Mouse (Mus musculus) layer of hippocampus, postnatal 14 days (tissue): ENCODE results near the gene Vmp1. TPM values are rescaled to one million over a fixed set of nuclear protein-coding genes. Genes with fewer than 3 reads are reported as not detected.

ENCODE experiments used
- microRNA-seq, 2 experiments: library from miRNA; unstranded; fragments of <30 nt; microRNA quantifications; one replicate each; pipeline ENCODE4 v1.2.0; 2021
- total RNA-seq, 2 experiments: library from RNA; stranded (reverse); gene quantifications; 2 replicates each; pipeline ENCODE4 v1.2.3; 2021

Vmp1 gene
- total RNA-seq, 2 experiments from 2014 or later: 129 to 130 TPM

Small RNAs within 50 kb of the gene (microRNA-seq; reads per million reads assigned to microRNA genes)
- 701 to 1,559 reads per million in 2 experiments for gene Mir21a

Other genes with a start within 250 kb of the Vmp1 start
- 10 to 100 TPM; 20.5 to 26.8 TPM for gene Rnft1, start 199.2 kb downstream of the Vmp1 start, total RNA-seq
- 10 to 100 TPM; 45.2 to 46.3 TPM for gene Rps6kb1, start 139.0 kb downstream of the Vmp1 start, total RNA-seq
- 1 to 10 TPM; 7.0 to 9.2 TPM for gene Tubd1, start 138.8 kb downstream of the Vmp1 start, total RNA-seq
- gene Ptrh2, start 149 bp upstream of the Vmp1 start, total RNA-seq: 10 to 100 TPM in 1 of 2 experiments, 1 to 10 TPM in 1; 9.9 to 10.2 TPM
- gene Cltc, start 73.7 kb upstream of the Vmp1 start, total RNA-seq: 100 to 1,000 TPM; 481 to 511 TPM
- 10 to 100 TPM; 24.4 to 24.6 TPM for gene Dhx40, start 123.9 kb upstream of the Vmp1 start, total RNA-seq